Mouse (Mus musculus): ENCODE measurements around the gene Ddx18.

GRCm38 (mm10) chr1:121528399-121528720 lies 39.4 kb downstream of the Ddx18 start, which contains the start of gene Htr5b:
- TF ChIP-seq CTCF (IDR thresholded peaks at IDR 0.05; ENCODE audit: borderline replicate concordance, insufficient read depth, low read length) (no peak), POLR2A (IDR thresholded peaks at IDR 0.05; ENCODE audit: low read depth, low read length) (no peak)

All from embryonic fibroblast, embryonic 13.5 days (primary cell).